Mouse (Mus musculus): ENCODE measurements at regions not wholly inside any gene's neighbourhood (a gene's known extent, or its start where the extent isn't known, plus 50 kb on each side); places are given as distances from the start of the nearest gene placed in this dataset.
"Not testable (repeated sequence)": the region's sequence is repeated elsewhere in the genome, so short reads cannot be mapped to it uniquely, and the experiment has no call there.

DNA sequence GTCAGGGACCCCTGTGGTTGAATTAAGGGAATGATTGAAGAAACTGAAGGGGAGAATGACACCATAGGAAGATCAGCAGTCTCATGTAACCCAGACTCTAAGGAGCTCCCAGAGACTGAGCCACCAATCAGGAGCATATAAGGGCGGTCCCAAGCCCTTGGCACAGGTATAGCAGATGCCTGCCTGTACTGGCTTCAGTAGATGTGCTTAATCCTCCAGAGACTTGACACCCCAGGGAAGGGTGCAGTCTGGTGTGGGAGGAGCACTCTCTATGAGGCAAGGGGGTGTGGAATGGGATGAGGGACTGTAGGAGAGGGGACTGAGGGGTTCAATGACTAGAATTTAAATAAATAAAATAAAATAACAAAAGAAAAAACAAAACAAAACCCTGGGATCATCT is 298.7 kb downstream of the Ppp1r3a start:
- H3K27ac ChIP-seq (ENCODE audit: low read length) = no peak overlapping the region
- H3K4me2 ChIP-seq (ENCODE audit: low read depth, low read length) = no peak overlapping the region
- no peaks in the 10 kb centered on the region for H3K4me1 ChIP-seq (replicated peaks; ENCODE audit: control insufficient read depth, insufficient read depth, low read length)
- 65% methylated on average over 1 of the region's 1 CpGs for WGBS
- H3K9me3 ChIP-seq (ENCODE audit: control insufficient read depth, low read length) = no peaks in the 10 kb centered on the region
- H3K4me3 ChIP-seq (ENCODE audit: low read length) = no peak overlapping the region
- no peaks in the 10 kb centered on the region for H3K36me3 ChIP-seq (ENCODE audit: control insufficient read depth, insufficient read depth, low read length)
- no peaks in the 10 kb centered on the region for H3K27me3 ChIP-seq (ENCODE audit: control insufficient read depth, insufficient read depth, low read depth, low read length)
- ATAC-seq (ENCODE audit: low read depth) = no peak
- H3K9ac ChIP-seq (ENCODE audit: low read length) = no peak overlapping the region

GRCm38 (mm10) chr6:14453321-14453720 is 301.8 kb downstream of the Ppp1r3a start:
- H3K4me2 ChIP-seq (ENCODE audit: low read depth, low read length); H3K4me1 ChIP-seq (replicated peaks; ENCODE audit: control insufficient read depth, insufficient read depth, low read length): not testable (repeated sequence)
- 82% methylated on average over 3 of the region's 3 CpGs for WGBS

DNA sequence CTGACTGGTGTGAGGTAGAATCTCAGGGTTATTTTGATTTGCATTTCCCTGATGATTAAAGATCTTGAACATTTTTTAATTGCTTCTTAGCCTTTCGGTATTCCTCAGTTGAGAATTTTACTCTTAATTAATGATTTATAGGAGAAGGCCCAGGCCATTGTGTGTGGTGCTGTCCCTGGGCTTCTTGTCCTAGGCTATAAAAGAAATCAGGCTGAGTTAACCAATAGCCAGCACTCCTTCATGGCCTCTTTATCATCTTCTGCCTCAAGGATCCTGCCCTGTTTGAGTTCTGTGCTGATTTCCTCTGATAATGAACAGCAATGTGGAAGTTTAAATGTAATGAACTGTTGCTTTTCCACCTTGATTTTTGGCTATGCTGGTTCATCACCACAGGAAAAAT is 323.3 kb downstream of the Ppp1r3a start:
- H3K9ac ChIP-seq (ENCODE audit: low read length) = no peak overlapping the region
- H3K4me3 ChIP-seq (ENCODE audit: low read length) = no peak overlapping the region
- no peak overlapping the region for H3K27ac ChIP-seq (ENCODE audit: low read length)
- H3K9me3 ChIP-seq (ENCODE audit: control insufficient read depth, low read length) = no peaks in the 10 kb centered on the region
- no peaks in the 10 kb centered on the region for H3K4me1 ChIP-seq (replicated peaks; ENCODE audit: control insufficient read depth, insufficient read depth, low read length)
- H3K27me3 ChIP-seq (ENCODE audit: control insufficient read depth, insufficient read depth, low read depth, low read length) = no peaks in the 10 kb centered on the region
- no peak for ATAC-seq (ENCODE audit: low read depth)
- H3K4me2 ChIP-seq (ENCODE audit: low read depth, low read length) = no peak overlapping the region
- no peaks in the 10 kb centered on the region for H3K36me3 ChIP-seq (ENCODE audit: control insufficient read depth, insufficient read depth, low read length)
- 83% methylated on average over 1 of the region's 1 CpGs for WGBS

More at GRCm38 (mm10) chr6:14453321-14453720, 301.8 kb downstream of the Ppp1r3a start:
- not testable (repeated sequence) for ATAC-seq (ENCODE audit: low read depth); H3K27ac ChIP-seq (ENCODE audit: low read length); H3K4me3 ChIP-seq (ENCODE audit: low read length); H3K36me3 ChIP-seq (ENCODE audit: control insufficient read depth, insufficient read depth, low read length); H3K9me3 ChIP-seq (ENCODE audit: control insufficient read depth, low read length); H3K27me3 ChIP-seq (ENCODE audit: control insufficient read depth, insufficient read depth, low read depth, low read length); H3K9ac ChIP-seq (ENCODE audit: low read length)

DNA sequence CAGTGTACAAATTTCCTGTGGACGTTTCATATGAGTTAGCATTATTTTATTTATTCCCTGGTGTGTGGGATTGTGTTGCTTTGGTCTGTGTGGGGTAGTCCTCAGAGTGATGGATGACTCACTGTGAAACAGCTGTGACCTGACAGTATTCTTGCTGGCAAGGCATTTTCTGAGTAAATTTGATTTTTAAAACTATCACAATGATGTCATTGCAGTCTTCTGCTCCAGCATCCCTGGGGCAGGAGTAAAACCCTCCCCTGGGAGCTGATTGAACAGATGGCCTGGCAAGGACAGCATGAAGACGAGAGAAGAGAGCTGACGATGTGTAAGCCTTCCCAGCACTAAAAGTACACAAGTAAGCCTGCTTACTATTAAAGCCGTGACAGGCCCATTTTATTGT is 345.3 kb downstream of the Ppp1r3a start:
- H3K4me1 ChIP-seq (replicated peaks; ENCODE audit: control insufficient read depth, insufficient read depth, low read length) = no peaks in the 10 kb centered on the region
- H3K4me3 ChIP-seq (ENCODE audit: low read length) = no peak overlapping the region
- H3K36me3 ChIP-seq (ENCODE audit: control insufficient read depth, insufficient read depth, low read length) = no peaks in the 10 kb centered on the region
- H3K9ac ChIP-seq (ENCODE audit: low read length) = no peak overlapping the region
- no peak overlapping the region for H3K27ac ChIP-seq (ENCODE audit: low read length)
- no peaks in the 10 kb centered on the region for H3K9me3 ChIP-seq (ENCODE audit: control insufficient read depth, low read length)
- H3K4me2 ChIP-seq (ENCODE audit: low read depth, low read length) = no peak overlapping the region
- 42% methylated on average over 4 of the region's 4 CpGs for WGBS
- no peaks in the 10 kb centered on the region for H3K27me3 ChIP-seq (ENCODE audit: control insufficient read depth, insufficient read depth, low read depth, low read length)
- no peak for ATAC-seq (ENCODE audit: low read depth)

GRCm38 (mm10) chr6:14407754-14408153 is 347.3 kb downstream of the Ppp1r3a start:
- H3K4me2 ChIP-seq (ENCODE audit: low read depth, low read length) = no peak overlapping the region
- 64% methylated on average over 1 of the region's 1 CpGs for WGBS
- H3K27ac ChIP-seq (ENCODE audit: low read length) = no peak overlapping the region
- H3K4me1 ChIP-seq (replicated peaks; ENCODE audit: control insufficient read depth, insufficient read depth, low read length) = no peaks in the 10 kb centered on the region
- no peak for ATAC-seq (ENCODE audit: low read depth)
- no peaks in the 10 kb centered on the region for H3K9me3 ChIP-seq (ENCODE audit: control insufficient read depth, low read length)
- no peak overlapping the region for H3K9ac ChIP-seq (ENCODE audit: low read length)
- no peaks in the 10 kb centered on the region for H3K36me3 ChIP-seq (ENCODE audit: control insufficient read depth, insufficient read depth, low read length)
- H3K27me3 ChIP-seq (ENCODE audit: control insufficient read depth, insufficient read depth, low read depth, low read length) = no peaks in the 10 kb centered on the region
- H3K4me3 ChIP-seq (ENCODE audit: low read length) = no peak overlapping the region

- Histone ChIP-seq H3K4me3 (ENCODE audit: low read length) (no peak overlapping the region), H3K27me3 (ENCODE audit: control insufficient read depth, insufficient read depth, low read depth, low read length) (no peaks in the 10 kb centered on the region), H3K4me1 (replicated peaks; ENCODE audit: control insufficient read depth, insufficient read depth, low read length) (no peaks in the 10 kb centered on the region), H3K9ac (ENCODE audit: low read length) (no peak overlapping the region), H3K36me3 (ENCODE audit: control insufficient read depth, insufficient read depth, low read length) (no peaks in the 10 kb centered on the region), H3K9me3 (ENCODE audit: control insufficient read depth, low read length) (no peaks in the 10 kb centered on the region), H3K4me2 (ENCODE audit: low read depth, low read length) (no peak overlapping the region), H3K27ac (ENCODE audit: low read length) (no peak overlapping the region)
- ATAC-seq (ENCODE audit: low read depth) = no peak
- 50% methylated on average over 5 of the region's 5 CpGs for WGBS
Observed at GRCm38 (mm10) chr6:14358280-14358679, 396.8 kb downstream of the Ppp1r3a start.
